Mouse (Mus musculus): Measurements from ENCODE around the gene Adamts17. TPM values are rescaled to one million over a fixed set of nuclear protein-coding genes. Genes with fewer than 3 reads are reported as not detected.
A peak's percentile ranks its signal among the peaks of the same experiment; 100 is the strongest.

The Adamts17 gene
- polyA plus RNA-seq, 1 experiment from 2014 or later = 11.2 TPM

DNA sequence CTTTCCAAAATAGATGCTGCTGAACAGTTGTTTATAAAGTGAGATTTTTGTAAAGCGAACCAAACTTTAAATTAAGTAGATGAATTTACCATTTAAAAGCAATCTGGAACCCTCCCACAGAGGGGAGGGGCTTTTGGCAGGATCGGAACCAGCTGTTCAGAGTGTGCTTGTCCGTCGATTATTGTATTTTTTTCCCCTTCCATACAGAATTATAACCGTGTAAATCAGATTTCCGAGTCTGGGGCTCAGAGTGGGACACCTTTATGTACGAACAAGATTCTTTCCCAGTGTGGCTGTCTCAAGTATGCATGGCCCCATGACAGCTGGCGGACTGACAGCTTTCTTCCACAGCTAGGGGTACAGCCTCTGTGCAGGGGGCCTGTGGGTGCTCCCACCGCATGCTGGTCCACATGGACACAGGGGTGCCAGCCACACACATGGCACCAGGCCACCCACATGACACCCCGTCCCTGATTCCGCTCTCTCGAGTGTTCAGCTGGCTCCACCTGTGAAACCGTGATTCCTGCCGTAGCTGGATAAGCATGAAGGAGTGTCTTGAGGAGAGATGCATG lies 32.5 kb downstream of the Adamts17 start:
- H3K9ac ChIP-seq (ENCODE audit: low read depth, low read length) = no peak overlapping the region; the same call in 1 of the 2 replicates

GRCm38 (mm10) chr7:66873235-66873634 lies 33.7 kb downstream of the Adamts17 start:
- no peaks in the 10 kb centered on the region for H3K27me3 ChIP-seq (replicated peaks; ENCODE audit: control insufficient read depth, insufficient read depth, low read length)
- peaks cover 26% of the 10 kb centered on the region for H3K4me1 ChIP-seq (ENCODE audit: control insufficient read depth, insufficient read depth, low read length)
- H3K27ac ChIP-seq (replicated peaks; ENCODE audit: low read depth, low read length) = no peak overlapping the region
- no peak overlapping the region for H3K4me2 ChIP-seq (ENCODE audit: low read depth, low read length)
- H3K36me3 ChIP-seq (ENCODE audit: control insufficient read depth, insufficient read depth, low read length) = peaks cover 7% of the 10 kb centered on the region; the same call in 1 of the 2 replicates
- DNase-seq (ENCODE audit: low spot score) = no peak
- H3K9me3 ChIP-seq (ENCODE audit: control insufficient read depth, low read length) = 0 out of 2 replicates have a peak, but pooled peaks cover 10% of the 10 kb centered on the region
- 85% methylated on average over 2 of the region's 2 CpGs for WGBS
- H3K9ac ChIP-seq (ENCODE audit: low read depth, low read length) = no peak overlapping the region
- ATAC-seq (ENCODE audit: low read depth) = no peak
- H3K4me3 ChIP-seq (ENCODE audit: low read depth, low read length) = no peak overlapping the region

More for the DNA sequence above, 32.5 kb downstream of the Adamts17 start:
- peak overlapping the region; percentile 26 for H3K4me2 ChIP-seq (ENCODE audit: low read depth, low read length)
- no peak overlapping the region for H3K4me3 ChIP-seq (ENCODE audit: low read depth, low read length)
- H3K27ac ChIP-seq (replicated peaks; ENCODE audit: low read depth, low read length) = peak overlapping the region; percentile 72
- H3K9me3 ChIP-seq (ENCODE audit: control insufficient read depth, low read length) = 0 out of 2 replicates have a peak, but pooled peaks cover 10% of the 10 kb centered on the region
- WGBS = 50% methylated on average over 14 of the region's 14 CpGs
- ATAC-seq (ENCODE audit: low read depth) = peak; percentile 66
- peak; percentile 82 for DNase-seq (ENCODE audit: low spot score)
- peaks cover 7% of the 10 kb centered on the region; the same call in 1 of the 2 replicates for H3K36me3 ChIP-seq (ENCODE audit: control insufficient read depth, insufficient read depth, low read length)
- no peaks in the 10 kb centered on the region for H3K27me3 ChIP-seq (replicated peaks; ENCODE audit: control insufficient read depth, insufficient read depth, low read length)
- H3K4me1 ChIP-seq (ENCODE audit: control insufficient read depth, insufficient read depth, low read length) = peaks cover 36% of the 10 kb centered on the region

DNA sequence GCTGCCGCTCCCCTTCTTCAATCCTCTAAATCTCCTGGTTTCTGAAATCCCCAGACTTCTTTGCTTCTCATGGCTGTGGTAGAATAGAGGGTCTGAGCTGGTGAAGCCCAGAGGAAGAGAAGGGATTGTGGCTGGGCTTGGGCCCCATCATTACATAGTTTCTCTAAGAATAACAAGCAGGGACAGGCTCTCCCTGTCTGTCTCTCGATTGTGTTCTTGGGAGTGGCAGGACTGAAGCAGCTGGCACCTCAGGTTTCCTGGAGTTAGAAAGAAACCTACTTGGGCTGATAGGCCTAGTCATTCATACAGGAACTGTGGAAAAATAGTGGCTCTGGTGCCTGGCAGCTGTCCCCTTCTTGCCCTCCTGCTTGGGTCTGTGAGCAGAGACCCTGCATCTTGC lies 51.9 kb downstream of the Adamts17 start:
- DNase-seq (ENCODE audit: low spot score) (peak; percentile 70), ATAC-seq (ENCODE audit: low read depth) (peak; percentile 75; the same call in 1 of the 2 replicates)
- peaks cover 18% of the 10 kb centered on the region for H3K36me3 ChIP-seq (ENCODE audit: control insufficient read depth, insufficient read depth, low read length)
- no peak overlapping the region for H3K4me3 ChIP-seq (ENCODE audit: low read depth, low read length)
- H3K9me3 ChIP-seq (ENCODE audit: control insufficient read depth, low read length) = no peaks in the 10 kb centered on the region
- H3K9ac ChIP-seq (ENCODE audit: low read depth, low read length) = no peak overlapping the region
- no peaks in the 10 kb centered on the region for H3K27me3 ChIP-seq (replicated peaks; ENCODE audit: control insufficient read depth, insufficient read depth, low read length)
- H3K4me2 ChIP-seq (ENCODE audit: low read depth, low read length) = no peak overlapping the region
- H3K4me1 ChIP-seq (ENCODE audit: control insufficient read depth, insufficient read depth, low read length) = no peaks in the 10 kb centered on the region
- peak overlapping the region; percentile 63 for H3K27ac ChIP-seq (replicated peaks; ENCODE audit: low read depth, low read length)
- WGBS = 68% methylated on average over 2 of the region's 2 CpGs

GRCm38 (mm10) chr7:66892096-66892495 lies 52.6 kb downstream of the Adamts17 start:
- no peak overlapping the region for H3K9ac ChIP-seq (ENCODE audit: low read depth, low read length)
- ATAC-seq (ENCODE audit: low read depth) = no peak
- no peak overlapping the region for H3K4me3 ChIP-seq (ENCODE audit: low read depth, low read length)
- 77% methylated on average over 4 of the region's 4 CpGs for WGBS
- H3K4me1 ChIP-seq (ENCODE audit: control insufficient read depth, insufficient read depth, low read length) = no peaks in the 10 kb centered on the region
- H3K27me3 ChIP-seq (replicated peaks; ENCODE audit: control insufficient read depth, insufficient read depth, low read length) = no peaks in the 10 kb centered on the region
- peaks cover 1% of the 10 kb centered on the region; the same call in 1 of the 2 replicates for H3K9me3 ChIP-seq (ENCODE audit: control insufficient read depth, low read length)
- DNase-seq (ENCODE audit: low spot score) = no peak
- peak overlapping the region; percentile 63; the same call in 1 of the 2 replicates for H3K27ac ChIP-seq (replicated peaks; ENCODE audit: low read depth, low read length)
- H3K4me2 ChIP-seq (ENCODE audit: low read depth, low read length) = no peak overlapping the region
- peaks cover 17% of the 10 kb centered on the region for H3K36me3 ChIP-seq (ENCODE audit: control insufficient read depth, insufficient read depth, low read length)

DNA sequence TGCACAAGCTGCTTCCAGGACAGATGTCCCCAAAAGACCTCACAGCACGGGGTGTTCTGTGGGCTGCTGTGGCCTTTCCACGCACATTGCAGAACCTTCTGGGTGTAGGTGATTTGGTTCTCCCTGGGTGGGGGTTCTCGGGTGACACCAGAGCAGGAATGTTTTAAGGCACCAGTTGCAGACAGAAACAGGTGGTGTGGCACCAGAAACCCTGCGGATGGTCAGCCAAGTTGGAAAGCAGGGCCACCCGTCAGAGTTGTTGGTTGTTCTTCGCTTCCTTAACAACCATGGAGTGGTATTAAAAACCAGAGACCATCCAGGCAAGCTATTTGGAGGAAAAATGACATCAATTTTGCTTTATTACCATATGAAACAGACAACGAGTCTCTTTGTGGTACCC lies 62.8 kb downstream of the Adamts17 start:
- ATAC-seq (ENCODE audit: low read depth) (no peak), DNase-seq (ENCODE audit: low spot score) (no peak)
- Histone ChIP-seq H3K4me3 (ENCODE audit: low read depth, low read length) (no peak overlapping the region), H3K9me3 (ENCODE audit: control insufficient read depth, low read length) (peaks cover 5% of the 10 kb centered on the region; the same call in 1 of the 2 replicates), H3K36me3 (ENCODE audit: control insufficient read depth, insufficient read depth, low read length) (0 out of 2 replicates have a peak, but pooled peaks cover 8% of the 10 kb centered on the region), H3K27ac (replicated peaks; ENCODE audit: low read depth, low read length) (no peak overlapping the region), H3K4me2 (ENCODE audit: low read depth, low read length) (no peak overlapping the region), H3K27me3 (replicated peaks; ENCODE audit: control insufficient read depth, insufficient read depth, low read length) (no peaks in the 10 kb centered on the region), H3K4me1 (ENCODE audit: control insufficient read depth, insufficient read depth, low read length) (0 out of 2 replicates have a peak, but pooled peaks cover 5% of the 10 kb centered on the region), H3K9ac (ENCODE audit: low read depth, low read length) (no peak overlapping the region)
- 82% methylated on average over 7 of the region's 7 CpGs for WGBS

- Histone ChIP-seq H3K4me2 (ENCODE audit: low read depth, low read length) (no peak overlapping the region), H3K4me1 (ENCODE audit: control insufficient read depth, insufficient read depth, low read length) (0 out of 2 replicates have a peak, but pooled peaks cover 5% of the 10 kb centered on the region), H3K27ac (replicated peaks; ENCODE audit: low read depth, low read length) (no peak overlapping the region), H3K9me3 (ENCODE audit: control insufficient read depth, low read length) (peaks cover 3% of the 10 kb centered on the region; the same call in 1 of the 2 replicates), H3K4me3 (ENCODE audit: low read depth, low read length) (no peak overlapping the region), H3K27me3 (replicated peaks; ENCODE audit: control insufficient read depth, insufficient read depth, low read length) (no peaks in the 10 kb centered on the region), H3K36me3 (ENCODE audit: control insufficient read depth, insufficient read depth, low read length) (0 out of 2 replicates have a peak, but pooled peaks cover 4% of the 10 kb centered on the region), H3K9ac (ENCODE audit: low read depth, low read length) (no peak overlapping the region)
- ATAC-seq (ENCODE audit: low read depth) = no peak
- WGBS = 63% methylated on average over 5 of the region's 5 CpGs
- peak; percentile 6 for DNase-seq (ENCODE audit: low spot score)
Measured at GRCm38 (mm10) chr7:66903014-66903413, 63.5 kb downstream of the Adamts17 start.

GRCm38 (mm10) chr7:66905941-66906340 lies 66.4 kb downstream of the Adamts17 start:
- no peak overlapping the region for H3K4me2 ChIP-seq (ENCODE audit: low read depth, low read length)
- ATAC-seq (ENCODE audit: low read depth) = no peak
- no peak overlapping the region for H3K27ac ChIP-seq (replicated peaks; ENCODE audit: low read depth, low read length)
- DNase-seq (ENCODE audit: low spot score) = no peak
- H3K9ac ChIP-seq (ENCODE audit: low read depth, low read length) = no peak overlapping the region
- H3K27me3 ChIP-seq (replicated peaks; ENCODE audit: control insufficient read depth, insufficient read depth, low read length) = no peaks in the 10 kb centered on the region
- WGBS = 68% methylated on average over 4 of the region's 4 CpGs
- H3K4me1 ChIP-seq (ENCODE audit: control insufficient read depth, insufficient read depth, low read length) = 0 out of 2 replicates have a peak, but pooled peaks cover 5% of the 10 kb centered on the region
- H3K36me3 ChIP-seq (ENCODE audit: control insufficient read depth, insufficient read depth, low read length) = peaks cover 11% of the 10 kb centered on the region; the same call in 1 of the 2 replicates
- no peak overlapping the region for H3K4me3 ChIP-seq (ENCODE audit: low read depth, low read length)
- H3K9me3 ChIP-seq (ENCODE audit: control insufficient read depth, low read length) = no peaks in the 10 kb centered on the region

DNA sequence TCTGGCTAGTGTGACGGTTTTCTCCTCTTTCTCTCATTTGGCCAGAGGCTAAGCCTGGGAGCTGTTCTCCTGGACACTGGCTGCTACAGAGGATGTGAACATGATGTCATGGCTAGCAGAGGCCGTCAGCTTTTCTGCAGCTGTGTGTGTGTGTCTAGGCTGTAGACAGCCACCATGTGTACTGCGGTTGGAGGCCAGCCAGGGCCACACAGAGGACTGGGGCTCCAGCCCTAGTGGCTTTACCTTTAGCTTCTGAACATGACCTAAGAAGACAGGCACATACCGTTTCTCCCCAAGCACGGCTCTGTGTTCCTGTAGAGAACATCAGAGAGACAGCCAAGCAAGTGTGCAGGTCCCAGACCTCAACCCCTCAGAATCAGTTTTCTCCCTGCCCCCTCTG lies 73.3 kb downstream of the Adamts17 start:
- Histone ChIP-seq H3K9me3 (ENCODE audit: control insufficient read depth, low read length) (no peaks in the 10 kb centered on the region), H3K4me1 (ENCODE audit: control insufficient read depth, insufficient read depth, low read length) (0 out of 2 replicates have a peak, but pooled peaks cover 6% of the 10 kb centered on the region), H3K27me3 (replicated peaks; ENCODE audit: control insufficient read depth, insufficient read depth, low read length) (no peaks in the 10 kb centered on the region), H3K4me2 (ENCODE audit: low read depth, low read length) (no peak overlapping the region), H3K4me3 (ENCODE audit: low read depth, low read length) (no peak overlapping the region), H3K36me3 (ENCODE audit: control insufficient read depth, insufficient read depth, low read length) (peaks cover 11% of the 10 kb centered on the region; the same call in 1 of the 2 replicates), H3K27ac (replicated peaks; ENCODE audit: low read depth, low read length) (peak overlapping the region; percentile 46; the same call in 1 of the 2 replicates), H3K9ac (ENCODE audit: low read depth, low read length) (no peak overlapping the region; the same call in 1 of the 2 replicates)
- 35% methylated on average over 5 of the region's 5 CpGs for WGBS
- DNase-seq (ENCODE audit: low spot score) (peak; percentile 76), ATAC-seq (ENCODE audit: low read depth) (peak; percentile 89; the same call in 1 of the 2 replicates)
